Mouse (Mus musculus): Measurements from ENCODE around the gene Ak8. TPM values are rescaled to one million over a fixed set of nuclear protein-coding genes. Genes with fewer than 3 reads are reported as not detected.

Ak8 gene
- total and polyA plus RNA-seq, 3 experiments: 0.59 TPM; not detected in 2

GRCm38 (mm10) chr2:28740159-28740558 lies 40.2 kb downstream of the Ak8 start:
- Histone ChIP-seq H3K27me3 (ENCODE audit: control insufficient read depth, insufficient read depth, low read length) (no peaks in the 10 kb centered on the region), H3K9ac (ENCODE audit: low read depth, low read length) (no peak overlapping the region), H3K4me1 (ENCODE audit: control insufficient read depth, insufficient read depth, low read length) (no peaks in the 10 kb centered on the region), H3K4me3 (no peak overlapping the region), H3K36me3 (ENCODE audit: control insufficient read depth, insufficient read depth, low read length) (no peaks in the 10 kb centered on the region), H3K27ac (no peak overlapping the region), H3K79me2 (replicated peaks; ENCODE audit: control insufficient read depth, insufficient read depth, low read length) (no peaks in the 10 kb centered on the region)
- intact Hi-C loops (cut with DNase I): no loop called here
- no peak for DNase-seq
- 73% methylated on average over 5 of the region's 5 CpGs for WGBS
- no peak for TF ChIP-seq EP300 (IDR thresholded peaks at IDR 0.05; ENCODE audit: insufficient read depth, low read depth, low read length)
- no peak for TF ChIP-seq CTCF (IDR thresholded peaks at IDR 0.05)
- TF ChIP-seq POLR2A (IDR thresholded peaks at IDR 0.05; ENCODE audit: insufficient read depth, low read depth, low read length): no peak

GRCm38 (mm10) chr2:28742701-28743100 lies 42.7 kb downstream of the Ak8 start:
- Histone ChIP-seq H3K4me1 (ENCODE audit: control insufficient read depth, insufficient read depth, low read length) (no peaks in the 10 kb centered on the region), H3K27ac (no peak overlapping the region), H3K79me2 (replicated peaks; ENCODE audit: control insufficient read depth, insufficient read depth, low read length) (no peaks in the 10 kb centered on the region), H3K4me3 (no peak overlapping the region), H3K27me3 (ENCODE audit: control insufficient read depth, insufficient read depth, low read length) (no peaks in the 10 kb centered on the region), H3K9ac (ENCODE audit: low read depth, low read length) (no peak overlapping the region), H3K36me3 (ENCODE audit: control insufficient read depth, insufficient read depth, low read length) (no peaks in the 10 kb centered on the region)
- no peak for DNase-seq
- 65% methylated on average over 8 of the region's 8 CpGs for WGBS
- TF ChIP-seq CTCF (IDR thresholded peaks at IDR 0.05) (no peak), POLR2A (IDR thresholded peaks at IDR 0.05; ENCODE audit: insufficient read depth, low read depth, low read length) (no peak), EP300 (IDR thresholded peaks at IDR 0.05; ENCODE audit: insufficient read depth, low read depth, low read length) (no peak)
- intact Hi-C loops (cut with DNase I): no loop called here

- no peaks in the 10 kb centered on the region for H3K36me3 ChIP-seq (ENCODE audit: control insufficient read depth, insufficient read depth, low read length)
- H3K4me3 ChIP-seq: no peak overlapping the region
- WGBS: 72% methylated on average over 15 of the region's 15 CpGs
- intact Hi-C loops (cut with DNase I): no loop called here
- no peak overlapping the region for H3K27ac ChIP-seq
- no peaks in the 10 kb centered on the region for H3K79me2 ChIP-seq (replicated peaks; ENCODE audit: control insufficient read depth, insufficient read depth, low read length)
- H3K4me1 ChIP-seq (ENCODE audit: control insufficient read depth, insufficient read depth, low read length): no peaks in the 10 kb centered on the region
- no peak overlapping the region for H3K9ac ChIP-seq (ENCODE audit: low read depth, low read length)
- TF ChIP-seq CTCF (IDR thresholded peaks at IDR 0.05): no peak
- DNase-seq: no peak
- H3K27me3 ChIP-seq (ENCODE audit: control insufficient read depth, insufficient read depth, low read length): peaks cover 2% of the 10 kb centered on the region; the same call in 1 of the 2 replicates
These were observed 46.8 kb downstream of the Ak8 start for GRCm38 (mm10) chr2:28746682-28747332.

GRCm38 (mm10) chr2:28747705-28748104 lies 47.7 kb downstream of the Ak8 start:
- WGBS: 82% methylated on average over 2 of the region's 2 CpGs
- intact Hi-C loops (cut with DNase I): no loop called here
- no peak overlapping the region for H3K27ac ChIP-seq
- peaks cover 2% of the 10 kb centered on the region; the same call in 1 of the 2 replicates for H3K27me3 ChIP-seq (ENCODE audit: control insufficient read depth, insufficient read depth, low read length)
- no peaks in the 10 kb centered on the region for H3K79me2 ChIP-seq (replicated peaks; ENCODE audit: control insufficient read depth, insufficient read depth, low read length)
- no peaks in the 10 kb centered on the region for H3K4me1 ChIP-seq (ENCODE audit: control insufficient read depth, insufficient read depth, low read length)
- no peak overlapping the region for H3K4me3 ChIP-seq
- TF ChIP-seq CTCF (IDR thresholded peaks at IDR 0.05) (no peak), POLR2A (IDR thresholded peaks at IDR 0.05; ENCODE audit: insufficient read depth, low read depth, low read length) (no peak)
- DNase-seq: no peak
- H3K9ac ChIP-seq (ENCODE audit: low read depth, low read length): no peak overlapping the region
- H3K36me3 ChIP-seq (ENCODE audit: control insufficient read depth, insufficient read depth, low read length): no peaks in the 10 kb centered on the region

- H3K79me2 ChIP-seq (replicated peaks; ENCODE audit: control insufficient read depth, insufficient read depth, low read length): no peaks in the 10 kb centered on the region
- H3K4me1 ChIP-seq (ENCODE audit: control insufficient read depth, insufficient read depth, low read length): no peaks in the 10 kb centered on the region
- no peak overlapping the region for H3K27ac ChIP-seq
- no peak overlapping the region for H3K4me3 ChIP-seq
- no peak for TF ChIP-seq POLR2A (IDR thresholded peaks at IDR 0.05; ENCODE audit: insufficient read depth, low read depth, low read length)
- TF ChIP-seq EP300 (IDR thresholded peaks at IDR 0.05; ENCODE audit: insufficient read depth, low read depth, low read length): no peak
- TF ChIP-seq CTCF (IDR thresholded peaks at IDR 0.05): no peak
- peaks cover 2% of the 10 kb centered on the region; the same call in 1 of the 2 replicates for H3K27me3 ChIP-seq (ENCODE audit: control insufficient read depth, insufficient read depth, low read length)
- H3K9ac ChIP-seq (ENCODE audit: low read depth, low read length): no peak overlapping the region
- no peaks in the 10 kb centered on the region for H3K36me3 ChIP-seq (ENCODE audit: control insufficient read depth, insufficient read depth, low read length)
- WGBS: 7% methylated on average over 17 of the region's 17 CpGs
- intact Hi-C loops (cut with DNase I): loop anchor here (2.0 kb wide), 1 partner anchor 850 kb away; no protein-coding TSS in a partner anchor
- DNase-seq: no peak
These were observed 51.2 kb downstream of the Ak8 start for GRCm38 (mm10) chr2:28751186-28751585.

- Histone ChIP-seq H3K4me3 (no peak overlapping the region), H3K27ac (no peak overlapping the region), H3K9ac (ENCODE audit: low read depth, low read length) (no peak overlapping the region), H3K4me1 (ENCODE audit: control insufficient read depth, insufficient read depth, low read length) (no peaks in the 10 kb centered on the region), H3K36me3 (ENCODE audit: control insufficient read depth, insufficient read depth, low read length) (no peaks in the 10 kb centered on the region), H3K79me2 (replicated peaks; ENCODE audit: control insufficient read depth, insufficient read depth, low read length) (no peaks in the 10 kb centered on the region), H3K27me3 (ENCODE audit: control insufficient read depth, insufficient read depth, low read length) (peaks cover 2% of the 10 kb centered on the region; the same call in 1 of the 2 replicates)
- no peak for TF ChIP-seq EP300 (IDR thresholded peaks at IDR 0.05; ENCODE audit: insufficient read depth, low read depth, low read length)
- TF ChIP-seq POLR2A (IDR thresholded peaks at IDR 0.05; ENCODE audit: insufficient read depth, low read depth, low read length): no peak
- no peak for TF ChIP-seq CTCF (IDR thresholded peaks at IDR 0.05)
- intact Hi-C loops (cut with DNase I): loop anchor here (2.0 kb wide), 1 partner anchor 849 kb away; no protein-coding TSS in a partner anchor
- DNase-seq: no peak
- 17% methylated on average over 17 of the region's 17 CpGs for WGBS
These were observed 51.7 kb downstream of the Ak8 start for GRCm38 (mm10) chr2:28751658-28752057.
